Mouse (Mus musculus): ENCODE data around the gene Kmt2d. TPM values are rescaled to one million over a fixed set of nuclear protein-coding genes. Genes with fewer than 3 reads are reported as not detected.
"Not testable (repeated sequence)": the region's sequence is repeated elsewhere in the genome, so short reads cannot be mapped to it uniquely, and the experiment has no call there.

Kmt2d gene
- polyA plus RNA-seq (2012; ENCODE audit: insufficient read depth, insufficient read length, low replicate concordance, missing spikeins) = 38.3 and 267 TPM in 2 replicates

- Histone ChIP-seq H3K4me3 (ENCODE audit: insufficient read depth, low read depth, low read length) (peak within 1 kb of the TSS; percentile 96), H3K4me1 (ENCODE audit: control insufficient read depth, insufficient read depth, low read length) (peaks cover 18% of the 10 kb centered on the region), H3K27ac (ENCODE audit: insufficient read depth, low read depth, low read length) (peak within 1 kb of the TSS; percentile 100)
- TF ChIP-seq POLR2A (IDR thresholded peaks at IDR 0.05; ENCODE audit: insufficient read depth, low read depth, low read length) (no peak), CTCF (IDR thresholded peaks at IDR 0.05; ENCODE audit: insufficient read depth, low read depth, low read length) (no peak)
- under 1% methylated on average over 86 of the region's 94 CpGs for WGBS
Measured at GRCm38 (mm10) chr15:98871070-98871915, at the start of gene Kmt2d. TSS of gene Kmt2d (minus strand) at chr15:98871204.

GRCm38 (mm10) chr15:98918499-98918895 lies 47.5 kb upstream of the Kmt2d start:
- not testable (repeated sequence) for H3K4me1 ChIP-seq (ENCODE audit: control insufficient read depth, insufficient read depth, low read length)
- H3K27ac ChIP-seq (ENCODE audit: insufficient read depth, low read depth, low read length) = peak overlapping the region; percentile 62; the same call in 1 of the 2 replicates
- peak overlapping the region; percentile 54 for H3K4me3 ChIP-seq (ENCODE audit: insufficient read depth, low read depth, low read length)
- 14% methylated on average over 8 of the region's 8 CpGs for WGBS

GRCm38 (mm10) chr15:98917538-98918498 lies 46.8 kb upstream of the Kmt2d start, which contains the start of gene Lmbr1l:
TSS of gene Lmbr1l (minus strand) at chr15:98918231.
- under 1% methylated on average over 82 of the region's 82 CpGs for WGBS
- H3K4me1 ChIP-seq (ENCODE audit: control insufficient read depth, insufficient read depth, low read length) = peaks cover 6% of the 10 kb centered on the region; the same call in 1 of the 2 replicates
- peak within 1 kb of the TSS; percentile 89 for H3K4me3 ChIP-seq (ENCODE audit: insufficient read depth, low read depth, low read length)
- peak within 1 kb of the TSS; percentile 69 for H3K27ac ChIP-seq (ENCODE audit: insufficient read depth, low read depth, low read length)
- TF ChIP-seq POLR2A (IDR thresholded peaks at IDR 0.05; ENCODE audit: insufficient read depth, low read depth, low read length) (peak; percentile 1; the same call in 1 of the 2 replicates), CTCF (IDR thresholded peaks at IDR 0.05; ENCODE audit: insufficient read depth, low read depth, low read length) (no peak)

- peak overlapping the region; percentile 42 for H3K27ac ChIP-seq (ENCODE audit: insufficient read depth, low read depth, low read length)
- WGBS = under 1% methylated on average over 14 of the region's 14 CpGs
- TF ChIP-seq POLR2A (IDR thresholded peaks at IDR 0.05; ENCODE audit: insufficient read depth, low read depth, low read length) (no peak), CTCF (IDR thresholded peaks at IDR 0.05; ENCODE audit: insufficient read depth, low read depth, low read length) (no peak)
- peak overlapping the region; percentile 89 for H3K4me3 ChIP-seq (ENCODE audit: insufficient read depth, low read depth, low read length)
- peaks cover 6% of the 10 kb centered on the region; the same call in 1 of the 2 replicates for H3K4me1 ChIP-seq (ENCODE audit: control insufficient read depth, insufficient read depth, low read length)
Measured at GRCm38 (mm10) chr15:98917091-98917490, 46.1 kb upstream of the Kmt2d start.

- TF ChIP-seq CTCF (IDR thresholded peaks at IDR 0.05; ENCODE audit: insufficient read depth, low read depth, low read length) = no peak
- H3K4me3 ChIP-seq (ENCODE audit: insufficient read depth, low read depth, low read length) = no peak overlapping the region
- 94% methylated on average over 4 of the region's 4 CpGs for WGBS
- H3K4me1 ChIP-seq (ENCODE audit: control insufficient read depth, insufficient read depth, low read length) = peaks cover 6% of the 10 kb centered on the region; the same call in 1 of the 2 replicates
- no peak overlapping the region for H3K27ac ChIP-seq (ENCODE audit: insufficient read depth, low read depth, low read length)
Measured at GRCm38 (mm10) chr15:98916016-98916415, 45.0 kb upstream of the Kmt2d start.

GRCm38 (mm10) chr15:98914903-98915302 lies 43.9 kb upstream of the Kmt2d start:
- peaks cover 6% of the 10 kb centered on the region; the same call in 1 of the 2 replicates for H3K4me1 ChIP-seq (ENCODE audit: control insufficient read depth, insufficient read depth, low read length)
- TF ChIP-seq POLR2A (IDR thresholded peaks at IDR 0.05; ENCODE audit: insufficient read depth, low read depth, low read length) = no peak
- no peak for TF ChIP-seq CTCF (IDR thresholded peaks at IDR 0.05; ENCODE audit: insufficient read depth, low read depth, low read length)
- no peak overlapping the region for H3K27ac ChIP-seq (ENCODE audit: insufficient read depth, low read depth, low read length)
- no peak overlapping the region for H3K4me3 ChIP-seq (ENCODE audit: insufficient read depth, low read depth, low read length)
- WGBS = 83% methylated on average over 6 of the region's 6 CpGs

GRCm38 (mm10) chr15:98904692-98905091 lies 33.7 kb upstream of the Kmt2d start:
- TF ChIP-seq POLR2A (IDR thresholded peaks at IDR 0.05; ENCODE audit: insufficient read depth, low read depth, low read length) (no peak), CTCF (IDR thresholded peaks at IDR 0.05; ENCODE audit: insufficient read depth, low read depth, low read length) (peak; percentile 72)
- H3K4me3 ChIP-seq (ENCODE audit: insufficient read depth, low read depth, low read length) = no peak overlapping the region
- H3K27ac ChIP-seq (ENCODE audit: insufficient read depth, low read depth, low read length) = no peak overlapping the region
- H3K4me1 ChIP-seq (ENCODE audit: control insufficient read depth, insufficient read depth, low read length) = no peaks in the 10 kb centered on the region
- 36% methylated on average over 10 of the region's 10 CpGs for WGBS

GRCm38 (mm10) chr15:98902600-98902999 lies 31.6 kb upstream of the Kmt2d start:
- Histone ChIP-seq H3K4me1 (ENCODE audit: control insufficient read depth, insufficient read depth, low read length) (peaks cover 6% of the 10 kb centered on the region), H3K4me3 (ENCODE audit: insufficient read depth, low read depth, low read length) (no peak overlapping the region), H3K27ac (ENCODE audit: insufficient read depth, low read depth, low read length) (no peak overlapping the region)
- 90% methylated on average over 2 of the region's 2 CpGs for WGBS
- TF ChIP-seq CTCF (IDR thresholded peaks at IDR 0.05; ENCODE audit: insufficient read depth, low read depth, low read length) (no peak), POLR2A (IDR thresholded peaks at IDR 0.05; ENCODE audit: insufficient read depth, low read depth, low read length) (no peak)
